Mouse (Mus musculus): ENCODE results near the gene Zfp865. TPM values are rescaled to one million over a fixed set of nuclear protein-coding genes. Genes with fewer than 3 reads are reported as not detected.
"Not testable (repeated sequence)": the region's sequence is repeated elsewhere in the genome, so short reads cannot be mapped to it uniquely, and the experiment has no call there.

Gene Zfp865
- polyA plus RNA-seq, 1 experiment: 43.2 TPM

DNA sequence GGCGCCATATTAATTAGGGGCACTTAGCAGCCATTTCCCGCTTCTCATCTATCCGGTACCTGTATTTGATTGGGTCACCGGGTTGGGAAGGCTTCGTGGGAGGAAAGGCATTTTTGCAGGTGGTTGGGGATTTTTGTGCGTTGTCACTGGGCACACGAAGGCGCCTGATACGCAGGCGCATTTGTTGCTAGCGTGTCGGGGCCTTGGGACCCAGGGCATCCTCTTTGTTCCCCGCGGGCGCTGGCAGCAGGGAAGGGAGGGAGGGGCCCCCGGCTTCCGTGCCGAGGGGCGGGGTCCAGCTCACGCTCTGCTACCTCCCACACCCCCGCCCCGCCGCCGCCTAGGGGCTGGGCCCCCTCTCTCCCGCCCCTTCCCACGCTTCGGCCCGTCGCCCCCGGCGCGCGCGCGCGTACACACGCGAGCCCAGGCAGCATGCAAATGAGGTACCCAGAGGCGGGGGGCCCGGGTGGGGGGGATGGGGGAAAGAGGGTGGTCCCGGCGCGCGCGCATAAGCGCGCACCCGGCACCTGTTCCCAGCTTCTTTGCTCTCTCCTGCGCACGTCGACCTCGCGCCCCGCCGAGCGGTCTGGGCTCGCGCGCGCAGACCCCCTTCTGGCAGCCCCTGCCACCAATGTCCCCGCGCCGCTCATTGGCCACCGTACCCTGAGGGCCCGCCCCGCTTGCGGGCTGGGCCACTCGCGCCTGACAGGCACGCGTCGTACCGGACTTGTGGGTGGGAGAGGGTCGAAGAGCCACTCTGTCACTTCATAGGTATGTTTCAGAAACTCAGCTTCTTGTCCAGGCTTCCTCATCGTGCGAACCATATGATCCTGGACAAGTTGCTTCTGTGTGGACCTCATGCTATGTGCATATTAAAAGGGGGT lies 4.8 kb upstream of the Zfp865 start, which contains the start of gene Gm44973:
Gene Gm44973 (plus strand): TSS at position 379 of the 884 bp plus-strand sequence.
- 1% methylated on average over 74 of the region's 76 CpGs for WGBS
- peak; percentile 92 for DNase-seq
- TF ChIP-seq POLR2A (IDR thresholded peaks at IDR 0.05; ENCODE audit: borderline replicate concordance, extremely low read depth, low read depth, low read length) (peak; percentile 52; the same call in 1 of the 2 replicates), CTCF (IDR thresholded peaks at IDR 0.05; ENCODE audit: insufficient read depth, low read length) (no peak)

DNA sequence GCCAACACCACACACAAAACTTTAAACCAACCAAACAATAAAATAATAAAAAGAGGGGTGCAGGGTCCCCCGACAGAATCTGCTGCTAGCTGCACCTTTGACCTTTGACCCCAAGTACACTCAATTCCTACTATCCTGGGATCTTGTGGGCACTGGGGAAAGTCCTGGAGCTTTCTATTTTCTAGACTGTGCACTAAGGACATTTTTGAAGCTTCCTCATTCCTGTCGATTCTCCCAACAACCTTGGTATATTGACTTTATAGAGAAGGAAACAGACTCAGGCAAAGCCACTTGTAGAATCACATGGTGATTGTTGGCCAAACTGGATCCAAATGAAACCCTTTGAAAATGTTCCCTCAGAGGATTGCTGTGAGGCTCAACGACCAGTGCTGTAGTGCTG lies 4.1 kb upstream of the Zfp865 start:
- H3K4me1 ChIP-seq (ENCODE audit: control insufficient read depth, insufficient read depth, low read length): peaks cover 8% of the 10 kb centered on the region
- no peak for TF ChIP-seq CTCF (IDR thresholded peaks at IDR 0.05; ENCODE audit: insufficient read depth, low read length)
- WGBS: 33% methylated on average over 3 of the region's 3 CpGs
- DNase-seq: no peak
- H3K4me3 ChIP-seq (replicated peaks; ENCODE audit: extremely low read depth, low read depth, low read length): peak overlapping the region; percentile 79

More for the DNA sequence above, 4.8 kb upstream of the Zfp865 start, which contains the start of gene Gm44973:
- Histone ChIP-seq H3K4me3 (replicated peaks; ENCODE audit: extremely low read depth, low read depth, low read length) (peak within 1 kb of the TSS; percentile 91), H3K4me1 (ENCODE audit: control insufficient read depth, insufficient read depth, low read length) (peaks cover 8% of the 10 kb centered on the region)

DNA sequence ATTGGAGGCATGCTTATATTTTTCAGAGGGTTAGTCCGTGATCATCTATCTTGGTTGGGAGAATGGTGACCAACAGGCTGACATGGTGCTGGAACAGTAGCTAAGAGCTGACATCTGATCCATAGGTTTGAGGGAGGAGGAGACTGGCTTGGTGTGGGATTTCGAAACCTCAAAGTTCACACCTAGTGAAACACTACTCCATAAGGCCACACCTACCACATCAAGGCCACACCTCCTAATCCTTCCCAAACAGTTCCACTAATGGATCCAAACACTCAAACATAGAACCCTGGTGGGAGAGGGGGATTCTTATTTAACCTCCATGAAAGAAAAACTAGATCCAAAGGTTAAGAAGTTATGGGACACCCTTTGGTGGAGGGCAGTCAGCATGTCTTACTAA lies 3.3 kb upstream of the Zfp865 start:
- Histone ChIP-seq H3K4me1 (ENCODE audit: control insufficient read depth, insufficient read depth, low read length) (peaks cover 8% of the 10 kb centered on the region), H3K4me3 (replicated peaks; ENCODE audit: extremely low read depth, low read depth, low read length) (no peak overlapping the region)
- 96% methylated on average over 2 of the region's 2 CpGs for WGBS
- DNase-seq: no peak
- no peak for TF ChIP-seq CTCF (IDR thresholded peaks at IDR 0.05; ENCODE audit: insufficient read depth, low read length)
- no peak for TF ChIP-seq POLR2A (IDR thresholded peaks at IDR 0.05; ENCODE audit: borderline replicate concordance, extremely low read depth, low read depth, low read length)

DNA sequence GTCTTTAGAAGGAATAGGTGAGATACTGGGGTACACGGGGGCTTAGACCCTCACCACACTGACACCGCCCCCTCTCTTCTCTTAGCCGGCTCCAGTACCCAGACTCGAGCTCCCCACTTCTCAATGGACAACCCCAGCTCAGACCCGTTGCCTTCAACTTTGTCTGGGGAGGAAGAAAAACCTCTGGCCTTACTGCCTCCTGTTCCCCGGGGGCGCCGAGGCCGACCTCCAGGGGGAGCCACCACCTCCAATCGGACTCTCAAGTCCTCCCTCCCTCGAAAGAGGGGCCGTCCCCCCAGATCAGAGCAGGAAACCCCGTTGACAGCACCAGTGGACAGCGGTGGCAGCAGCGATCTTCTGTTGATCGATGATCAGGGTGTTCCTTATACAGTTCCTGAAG lies 2.8 kb upstream of the Zfp865 start:
- no peak for DNase-seq
- TF ChIP-seq POLR2A (IDR thresholded peaks at IDR 0.05; ENCODE audit: borderline replicate concordance, extremely low read depth, low read depth, low read length) (no peak), CTCF (IDR thresholded peaks at IDR 0.05; ENCODE audit: insufficient read depth, low read length) (no peak)
- peaks cover 8% of the 10 kb centered on the region for H3K4me1 ChIP-seq (ENCODE audit: control insufficient read depth, insufficient read depth, low read length)
- H3K4me3 ChIP-seq (replicated peaks; ENCODE audit: extremely low read depth, low read depth, low read length): no peak overlapping the region
- WGBS: 92% methylated on average over 16 of the region's 16 CpGs

DNA sequence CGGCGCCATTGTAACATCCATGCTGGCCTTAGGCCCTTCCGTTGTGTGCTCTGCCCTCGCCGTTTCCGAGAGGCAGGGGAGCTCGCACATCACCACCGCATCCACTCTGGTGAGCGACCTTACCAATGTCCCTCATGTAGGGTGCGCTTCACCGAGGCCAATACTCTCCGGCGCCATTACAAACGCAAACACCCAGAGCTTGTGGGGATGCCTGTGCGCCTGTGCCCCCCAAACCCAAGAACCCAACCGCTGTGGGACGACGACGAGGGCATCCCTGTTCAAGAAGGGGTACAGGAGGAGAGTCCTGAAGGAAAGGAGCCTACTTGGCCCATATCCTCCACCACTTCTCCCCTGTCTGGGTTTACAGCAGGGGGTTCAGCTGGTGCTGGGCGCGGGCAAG lies 2.2 kb upstream of the Zfp865 start:
- Histone ChIP-seq H3K4me1 (ENCODE audit: control insufficient read depth, insufficient read depth, low read length) (peaks cover 8% of the 10 kb centered on the region), H3K4me3 (replicated peaks; ENCODE audit: extremely low read depth, low read depth, low read length) (no peak overlapping the region)
- TF ChIP-seq POLR2A (IDR thresholded peaks at IDR 0.05; ENCODE audit: borderline replicate concordance, extremely low read depth, low read depth, low read length) (no peak), CTCF (IDR thresholded peaks at IDR 0.05; ENCODE audit: insufficient read depth, low read length) (no peak)
- 98% methylated on average over 21 of the region's 21 CpGs for WGBS
- no peak for DNase-seq

DNA sequence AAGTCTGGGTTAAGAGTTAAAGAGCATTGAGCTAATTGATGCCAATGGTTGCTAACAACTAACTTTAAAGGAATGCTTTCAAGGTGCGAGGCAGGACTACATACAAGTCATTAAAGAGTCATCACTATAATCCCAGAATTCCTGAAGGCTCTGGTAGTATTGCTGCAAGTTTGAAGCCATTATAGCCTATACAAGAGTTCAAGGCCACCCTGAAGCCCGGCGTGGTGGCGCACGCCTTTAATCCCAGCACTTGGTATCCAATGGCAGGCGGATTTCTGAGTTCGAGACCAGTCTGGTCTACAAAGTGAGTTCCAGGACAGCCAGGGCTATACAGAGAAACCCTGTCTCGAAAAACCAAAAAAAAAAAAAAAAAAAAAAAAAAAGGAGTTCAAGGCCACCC lies 600 bp upstream of the Zfp865 start:
- DNase-seq; H3K4me1 ChIP-seq (ENCODE audit: control insufficient read depth, insufficient read depth, low read length); H3K4me3 ChIP-seq (replicated peaks; ENCODE audit: extremely low read depth, low read depth, low read length): not testable (repeated sequence)
- WGBS: 22% methylated on average over 8 of the region's 8 CpGs

DNA sequence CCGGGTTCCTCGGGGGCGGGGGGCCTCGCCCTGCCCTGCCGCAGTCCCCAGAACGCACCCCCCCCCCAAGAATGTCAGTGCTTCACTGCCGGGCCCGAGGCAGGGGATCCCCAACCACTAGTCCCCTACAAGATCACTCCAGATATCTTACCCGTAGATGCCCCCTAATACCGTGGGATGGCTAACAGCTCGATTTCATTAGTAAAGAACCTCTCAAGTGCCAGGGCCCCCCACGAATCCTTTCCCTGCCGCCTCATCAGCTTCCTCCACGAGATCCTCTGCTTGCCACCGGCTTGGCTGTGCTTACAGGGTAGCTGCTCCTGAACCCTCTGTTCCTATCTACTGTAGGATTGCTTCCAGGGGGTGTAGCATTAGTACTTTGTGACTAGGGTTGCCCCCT lies 509 bp downstream of the Zfp865 start:
- DNase-seq: no peak
- Histone ChIP-seq H3K4me3 (replicated peaks; ENCODE audit: extremely low read depth, low read depth, low read length) (peak overlapping the region; percentile 26), H3K4me1 (ENCODE audit: control insufficient read depth, insufficient read depth, low read length) (peaks cover 6% of the 10 kb centered on the region)
- TF ChIP-seq POLR2A (IDR thresholded peaks at IDR 0.05; ENCODE audit: borderline replicate concordance, extremely low read depth, low read depth, low read length) (no peak), CTCF (IDR thresholded peaks at IDR 0.05; ENCODE audit: insufficient read depth, low read length) (no peak)
- under 1% methylated on average over 15 of the region's 15 CpGs for WGBS

DNA sequence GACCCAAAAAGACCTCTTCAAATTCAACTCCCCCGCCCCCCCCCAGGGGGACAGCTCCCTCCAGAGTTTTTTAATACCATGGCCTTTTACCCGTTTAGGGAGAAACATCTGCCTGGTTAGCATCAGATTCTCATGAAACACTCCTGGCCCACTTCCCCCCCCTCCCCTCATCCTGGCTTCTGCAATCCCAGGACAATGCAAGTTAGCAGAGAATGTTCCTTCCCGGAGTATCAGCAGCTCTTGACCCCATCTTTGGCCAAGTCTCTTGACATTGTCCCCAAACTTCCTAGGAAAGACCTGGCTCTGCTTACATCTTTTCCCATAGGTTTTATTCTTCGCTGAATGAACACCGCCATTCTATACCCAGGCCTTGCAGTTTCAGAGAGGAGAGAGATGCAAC lies 1.0 kb downstream of the Zfp865 start:
- DNase-seq: no peak
- peaks cover 6% of the 10 kb centered on the region for H3K4me1 ChIP-seq (ENCODE audit: control insufficient read depth, insufficient read depth, low read length)
- TF ChIP-seq POLR2A (IDR thresholded peaks at IDR 0.05; ENCODE audit: borderline replicate concordance, extremely low read depth, low read depth, low read length): no peak
- TF ChIP-seq CTCF (IDR thresholded peaks at IDR 0.05; ENCODE audit: insufficient read depth, low read length): no peak
- WGBS: 36% methylated on average over 5 of the region's 5 CpGs
- H3K4me3 ChIP-seq (replicated peaks; ENCODE audit: extremely low read depth, low read depth, low read length): no peak overlapping the region

DNA sequence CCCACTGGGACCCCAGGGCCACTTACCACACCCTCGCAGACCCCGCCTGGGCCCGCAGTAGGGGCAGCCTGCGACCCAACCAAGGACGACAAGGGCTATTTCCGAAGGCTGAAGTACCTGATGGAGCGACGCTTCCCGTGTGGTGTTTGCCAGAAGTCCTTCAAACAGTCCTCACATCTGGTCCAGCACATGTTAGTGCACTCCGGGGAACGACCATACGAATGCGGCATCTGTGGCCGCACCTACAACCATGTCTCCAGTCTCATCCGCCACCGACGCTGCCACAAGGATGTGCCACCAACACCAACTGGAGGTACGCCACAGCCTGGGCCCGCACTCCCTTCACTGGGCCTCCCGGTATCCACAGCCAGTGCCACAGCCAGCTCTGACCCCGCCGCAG lies 9.4 kb downstream of the Zfp865 start:
- Histone ChIP-seq H3K4me3 (replicated peaks; ENCODE audit: extremely low read depth, low read depth, low read length) (no peak overlapping the region), H3K4me1 (ENCODE audit: control insufficient read depth, insufficient read depth, low read length) (0 out of 2 replicates have a peak, but pooled peaks cover 2% of the 10 kb centered on the region)
- WGBS: 97% methylated on average over 22 of the region's 22 CpGs
- DNase-seq: no peak
- TF ChIP-seq POLR2A (IDR thresholded peaks at IDR 0.05; ENCODE audit: borderline replicate concordance, extremely low read depth, low read depth, low read length) (no peak), CTCF (IDR thresholded peaks at IDR 0.05; ENCODE audit: insufficient read depth, low read length) (no peak)

DNA sequence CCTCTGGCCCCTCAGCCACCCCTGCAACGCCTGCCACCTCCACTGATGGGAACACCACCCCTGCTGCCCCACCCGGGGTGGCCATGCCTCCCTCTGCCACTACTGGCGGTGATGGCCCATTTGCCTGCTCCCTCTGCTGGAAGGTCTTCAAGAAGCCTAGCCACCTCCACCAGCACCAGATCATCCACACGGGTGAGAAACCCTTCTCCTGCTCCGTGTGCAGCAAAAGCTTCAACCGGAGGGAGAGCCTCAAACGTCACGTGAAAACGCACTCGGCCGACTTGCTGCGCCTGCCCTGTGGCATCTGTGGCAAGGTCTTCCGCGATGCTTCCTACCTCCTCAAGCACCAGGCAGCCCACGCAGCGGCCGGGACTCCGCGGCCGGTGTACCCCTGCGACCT lies 9.8 kb downstream of the Zfp865 start:
- no peak for TF ChIP-seq POLR2A (IDR thresholded peaks at IDR 0.05; ENCODE audit: borderline replicate concordance, extremely low read depth, low read depth, low read length)
- TF ChIP-seq CTCF (IDR thresholded peaks at IDR 0.05; ENCODE audit: insufficient read depth, low read length): no peak
- 95% methylated on average over 21 of the region's 21 CpGs for WGBS
- H3K4me3 ChIP-seq (replicated peaks; ENCODE audit: extremely low read depth, low read depth, low read length): no peak overlapping the region
- no peak for DNase-seq
- H3K4me1 ChIP-seq (ENCODE audit: control insufficient read depth, insufficient read depth, low read length): 0 out of 2 replicates have a peak, but pooled peaks cover 2% of the 10 kb centered on the region
